Mouse (Mus musculus) urinary bladder, postnatal 14 days (tissue): ENCODE measurements at regions not wholly inside any gene's neighbourhood (a gene's known extent, or its start where the extent isn't known, plus 50 kb on each side); places are given as distances from the start of the nearest gene placed in this dataset.

Experiments used
- DNase-seq: peaks from one replicate; pipeline ENCODE4 v3.0.0; 2021; ENCODE audit warnings: low spot score

DNA sequence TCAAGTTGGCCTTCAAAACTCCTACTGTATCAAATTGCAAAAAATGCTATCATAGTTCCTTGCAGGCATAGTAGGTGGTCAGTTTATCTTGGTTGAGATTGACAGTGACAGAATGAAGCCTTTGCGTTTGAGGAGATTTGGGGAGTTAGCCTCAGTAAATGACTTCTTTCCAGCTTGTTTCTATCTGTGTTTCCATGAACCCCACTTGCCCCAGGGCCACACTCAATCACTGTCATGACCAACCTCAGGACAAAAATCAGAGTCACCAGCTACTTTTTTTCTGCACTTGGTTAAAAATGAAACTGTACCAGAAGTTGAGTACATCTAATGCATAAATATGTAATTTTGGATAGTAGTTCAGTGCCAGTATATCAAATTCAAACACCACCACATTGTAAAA, 287.7 kb upstream of the Arid1b start:
- no peak for DNase-seq

- DNase-seq: no peak
Measured at GRCm38 (mm10) chr17:4721061-4721460, 273.1 kb upstream of the Arid1b start.

DNA sequence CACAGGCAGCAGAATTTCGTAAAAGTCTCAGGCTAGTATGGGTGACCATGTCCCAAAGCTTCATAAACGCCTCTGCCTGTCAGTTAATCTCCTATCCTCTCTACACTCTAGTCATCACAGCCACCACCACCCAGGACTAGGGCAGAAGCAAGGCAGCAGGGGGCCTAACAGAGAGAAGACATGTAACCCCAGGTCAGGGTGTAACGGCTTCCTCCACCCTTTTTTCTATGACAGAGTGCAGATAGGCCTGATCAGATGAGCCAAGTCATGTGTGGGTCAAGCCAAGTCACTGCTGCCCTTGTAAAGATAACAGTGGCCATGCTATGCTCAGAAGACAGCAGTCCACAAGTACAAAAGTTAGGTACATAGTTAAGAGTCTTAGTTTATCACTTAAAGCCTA, 270.1 kb upstream of the Arid1b start:
- no peak for DNase-seq

GRCm38 (mm10) chr17:4726331-4726741, 267.8 kb upstream of the Arid1b start:
- DNase-seq: no peak

GRCm38 (mm10) chr17:4734412-4734881, 259.7 kb upstream of the Arid1b start:
- peak; percentile 14 for DNase-seq

GRCm38 (mm10) chr17:4735185-4735584, 258.9 kb upstream of the Arid1b start:
- peak; percentile 44 for DNase-seq

DNA sequence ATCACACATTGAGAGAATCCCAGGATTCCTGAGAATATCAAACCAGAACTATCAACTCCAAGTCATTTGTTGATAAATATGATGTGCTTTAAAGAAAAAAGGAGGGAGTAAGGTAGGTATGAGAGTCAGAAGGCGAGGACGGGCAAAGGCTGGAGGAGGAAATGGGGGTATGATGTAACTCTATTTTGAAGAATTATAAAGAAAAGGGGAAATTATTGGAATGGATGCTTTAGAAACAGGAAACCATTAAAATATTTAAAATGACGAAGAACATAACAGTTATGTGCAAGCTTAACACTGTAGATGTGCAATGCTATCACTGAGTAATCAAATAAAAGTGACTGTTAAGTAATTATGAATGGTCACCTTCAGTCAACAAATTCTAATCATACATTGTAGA, 257.4 kb upstream of the Arid1b start:
- DNase-seq: no peak

DNA sequence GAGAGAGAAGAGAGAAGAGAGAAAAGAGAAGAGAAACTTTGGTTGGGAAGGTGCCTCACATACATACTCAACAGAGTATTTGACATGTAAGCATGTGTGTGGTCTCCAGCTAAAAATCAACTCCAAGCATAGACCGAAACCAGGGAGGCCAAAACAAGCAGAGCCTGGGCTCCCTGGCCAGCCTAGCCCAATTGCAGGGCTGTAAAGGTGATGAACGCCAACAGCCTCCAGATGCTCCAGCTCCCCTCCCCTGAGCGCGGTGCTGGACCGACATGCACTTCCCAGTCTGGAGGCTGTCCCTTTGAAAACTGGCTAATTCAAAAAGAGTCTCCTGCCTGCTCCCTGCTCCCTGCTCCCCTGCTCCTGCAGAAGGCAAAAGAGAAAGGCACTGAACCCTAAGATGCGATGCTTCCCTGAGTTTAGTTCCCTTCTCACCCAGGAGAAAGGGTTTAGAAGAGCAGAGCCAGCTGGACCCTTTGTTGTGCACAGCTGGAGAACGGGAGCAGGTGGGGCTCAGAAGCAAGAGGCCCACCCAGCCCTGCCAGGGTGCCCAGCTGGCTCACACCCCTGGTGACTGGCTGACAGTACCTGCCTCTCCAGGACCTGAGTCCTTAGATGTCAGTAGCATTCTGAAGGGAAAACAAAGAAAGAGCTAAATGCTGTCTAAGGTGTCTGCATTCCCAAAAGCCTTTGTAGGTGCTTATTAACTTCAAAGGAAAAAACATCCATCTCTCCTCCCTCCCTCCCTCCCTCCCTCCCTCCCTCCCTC, 255.2 kb upstream of the Arid1b start:
- no peak for DNase-seq

DNA sequence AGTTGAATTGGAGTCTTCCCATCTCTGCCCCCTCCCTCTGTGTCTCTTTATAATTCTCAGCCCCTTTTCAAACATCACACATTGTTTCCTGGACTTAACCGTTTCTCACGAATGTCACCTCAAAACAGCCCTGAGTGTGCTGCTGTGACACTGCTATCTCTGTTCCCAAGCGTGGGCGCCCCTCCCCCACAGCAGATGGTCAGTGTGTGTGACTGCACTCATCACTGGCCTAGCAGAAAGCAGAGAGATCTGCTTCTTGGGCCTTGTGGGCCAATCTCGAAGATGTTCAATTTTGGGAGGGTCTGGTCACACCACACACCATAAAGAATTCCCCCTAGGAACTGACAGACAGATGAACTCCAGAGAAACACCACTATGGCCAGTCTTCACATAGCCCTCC, 253.3 kb upstream of the Arid1b start:
- no peak for DNase-seq

DNA sequence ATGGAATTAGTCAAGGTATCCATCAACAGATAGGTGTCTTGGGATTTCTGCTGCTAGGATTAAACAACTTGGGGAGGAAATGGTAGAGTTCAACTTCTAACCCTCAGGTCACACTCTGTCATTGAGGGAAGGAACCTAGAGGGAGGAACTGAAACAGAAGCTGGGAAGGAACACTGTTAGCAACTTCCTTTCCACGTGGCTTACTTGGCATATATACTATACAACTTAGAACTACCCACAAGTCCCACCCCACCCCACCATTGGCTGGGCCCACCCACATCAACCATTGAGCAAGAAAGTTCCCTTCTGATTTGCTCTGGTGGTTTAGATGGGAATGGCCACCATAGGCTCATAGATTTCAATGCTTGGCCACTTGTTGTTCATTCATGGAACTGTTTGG, 251.8 kb upstream of the Arid1b start:
- no peak for DNase-seq

- DNase-seq: no peak
Measured at GRCm38 (mm10) chr17:4762956-4763355, 231.2 kb upstream of the Arid1b start.

DNA sequence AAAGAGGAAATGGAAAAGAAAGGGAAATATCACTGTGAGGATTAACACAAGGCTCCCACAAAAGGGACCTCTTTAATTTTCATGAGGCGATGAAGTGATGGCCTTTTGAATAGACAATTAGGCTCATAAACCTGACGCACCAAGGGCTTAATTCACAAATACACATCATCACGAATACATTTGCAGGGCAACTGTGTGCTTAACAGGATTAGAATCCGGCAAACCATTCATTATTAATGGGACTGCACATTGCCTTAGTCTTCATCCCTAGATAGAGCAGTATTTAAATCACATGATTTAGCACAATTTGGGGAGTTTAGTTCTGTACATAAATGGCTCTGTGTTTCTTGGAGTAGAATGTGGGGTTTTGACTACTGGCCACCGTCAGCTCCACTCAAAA, 228.4 kb upstream of the Arid1b start:
- no peak for DNase-seq

DNA sequence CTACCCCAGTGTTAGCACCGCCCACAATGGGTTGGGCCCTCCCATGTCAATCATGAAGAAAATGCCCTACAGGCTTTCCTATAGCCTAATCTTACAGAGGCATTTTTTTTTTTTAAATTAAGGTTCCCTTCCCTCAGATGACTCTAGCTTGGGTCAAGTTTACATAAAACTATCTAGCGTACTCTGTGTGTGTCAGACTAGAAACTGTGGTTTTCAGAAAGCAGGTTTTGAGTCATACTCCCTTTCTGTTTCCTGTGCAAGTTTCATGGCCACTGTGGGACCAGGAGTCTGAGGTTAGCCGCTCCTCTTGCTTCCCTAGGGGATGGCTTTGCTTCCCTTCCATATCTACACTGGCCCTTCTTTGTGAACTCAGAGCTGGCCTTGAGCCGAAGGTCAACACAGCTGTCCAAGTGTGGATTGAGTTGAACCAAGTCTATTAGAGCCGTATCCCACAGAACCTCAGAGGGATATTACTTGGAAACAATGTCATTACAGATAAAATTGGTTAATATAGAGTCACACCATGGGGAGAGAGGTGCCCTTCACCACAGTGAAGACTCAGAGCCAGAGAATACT, 226.1 kb upstream of the Arid1b start:
- no peak for DNase-seq

GRCm38 (mm10) chr17:4769284-4769683, 224.8 kb upstream of the Arid1b start:
- no peak for DNase-seq

- DNase-seq: no peak
Measured at GRCm38 (mm10) chr17:4770052-4770451, 224.1 kb upstream of the Arid1b start.

DNA sequence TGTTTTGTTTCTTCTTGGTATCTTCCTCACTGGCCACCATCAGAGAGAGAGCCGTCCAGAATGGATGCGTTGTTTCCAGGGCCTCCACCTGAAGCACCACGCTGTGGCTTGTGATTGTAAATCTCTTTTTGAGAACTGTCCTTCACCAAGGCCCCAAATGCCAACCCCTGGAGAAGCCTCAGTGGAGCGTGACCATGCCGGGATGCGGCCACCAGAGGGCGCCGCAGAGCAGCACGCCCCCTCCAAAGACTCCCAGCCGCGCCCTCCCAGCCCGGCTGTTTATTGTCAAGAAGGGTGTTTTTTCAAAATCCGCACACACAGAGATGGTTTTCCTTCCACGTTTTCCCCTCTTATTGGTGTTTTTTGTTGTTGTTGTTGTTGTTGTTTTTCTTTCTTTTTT, 216.0 kb upstream of the Arid1b start:
- DNase-seq: peak; percentile 70

DNA sequence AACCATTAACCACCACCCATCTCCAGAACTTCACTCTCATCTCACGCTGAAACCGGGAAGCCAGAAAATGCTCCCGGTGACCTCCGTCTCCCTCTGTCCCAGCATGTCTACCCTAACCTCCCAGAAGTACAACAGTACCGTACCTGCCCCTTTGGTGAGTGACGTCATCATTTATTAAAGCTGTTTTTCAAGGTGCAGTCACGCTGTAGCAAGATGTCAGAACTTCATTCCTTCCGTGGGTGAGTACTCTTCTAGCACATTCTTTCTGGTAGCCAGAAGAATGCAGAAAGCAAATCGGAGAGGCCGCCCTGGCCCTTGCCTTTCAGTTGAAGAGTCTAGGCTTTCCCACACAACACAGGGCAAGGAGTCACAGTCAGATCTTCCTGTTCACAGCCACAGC, 215.1 kb upstream of the Arid1b start:
- DNase-seq: peak; percentile 37

DNA sequence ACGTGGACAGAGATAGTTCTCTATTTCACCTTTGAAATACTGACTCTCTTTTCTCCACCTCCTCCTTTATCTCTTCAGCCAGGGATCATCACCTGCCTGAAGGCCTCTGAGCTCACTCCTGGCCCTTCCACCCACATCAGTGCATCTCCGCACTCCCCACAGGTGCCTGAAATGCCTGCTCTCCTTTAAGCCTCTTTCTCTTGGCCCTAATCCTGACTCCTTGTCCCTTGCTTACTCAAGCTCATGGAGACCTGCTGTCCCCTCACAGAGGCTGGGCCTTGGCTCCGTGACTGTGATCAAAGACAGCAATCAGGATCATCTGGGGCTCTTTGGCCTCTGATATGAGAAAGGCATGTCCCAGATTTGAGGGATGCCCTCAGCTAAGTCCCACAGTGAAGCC, 212.5 kb upstream of the Arid1b start:
- DNase-seq: no peak

GRCm38 (mm10) chr17:4784296-4784695, 209.8 kb upstream of the Arid1b start:
- no peak for DNase-seq

DNA sequence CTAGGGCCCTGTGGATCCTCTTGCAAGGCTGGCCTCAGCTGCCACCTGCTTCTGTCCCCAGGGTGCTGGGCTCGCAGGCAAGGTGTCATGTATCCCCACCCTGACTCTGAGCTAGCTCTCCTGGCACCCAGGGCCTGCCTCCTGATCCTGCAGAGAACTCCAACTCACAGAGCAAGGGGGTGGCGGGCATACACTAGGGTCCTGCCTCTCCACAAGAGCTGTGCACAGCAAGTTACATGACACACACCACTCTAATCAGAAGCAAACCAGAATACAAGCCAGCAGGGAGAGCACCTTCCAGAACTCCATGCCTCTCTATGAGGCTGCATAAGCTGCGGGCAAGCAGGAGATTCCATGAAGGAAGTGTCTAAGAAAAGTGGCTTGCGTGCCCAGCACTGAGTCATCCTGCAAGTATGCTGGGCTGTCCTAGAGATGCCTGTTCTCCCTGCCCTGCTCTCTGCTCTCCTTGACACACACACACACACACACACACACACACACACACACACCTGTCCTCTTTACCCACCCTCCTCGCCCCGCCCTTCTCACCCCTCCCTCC, 208.8 kb upstream of the Arid1b start:
- DNase-seq: peak; percentile 68

DNA sequence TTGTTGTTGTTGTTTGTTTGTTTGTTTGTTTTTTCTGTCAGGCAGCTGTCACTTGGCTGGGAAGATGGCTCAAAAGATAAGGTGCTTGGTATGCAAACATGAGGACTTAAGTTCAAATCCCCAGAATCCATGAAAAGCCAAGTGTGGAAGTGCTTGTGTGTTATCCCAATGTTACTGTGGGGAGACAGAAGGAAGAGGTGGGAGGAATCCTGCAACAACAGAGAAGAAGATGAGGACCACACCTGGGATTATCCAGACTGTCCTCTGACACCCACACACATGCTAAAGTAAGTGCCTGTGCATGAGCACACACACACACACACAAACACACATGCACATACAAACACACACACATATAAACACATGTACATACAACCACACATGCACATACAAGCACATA, 207.6 kb upstream of the Arid1b start:
- DNase-seq: no peak

DNA sequence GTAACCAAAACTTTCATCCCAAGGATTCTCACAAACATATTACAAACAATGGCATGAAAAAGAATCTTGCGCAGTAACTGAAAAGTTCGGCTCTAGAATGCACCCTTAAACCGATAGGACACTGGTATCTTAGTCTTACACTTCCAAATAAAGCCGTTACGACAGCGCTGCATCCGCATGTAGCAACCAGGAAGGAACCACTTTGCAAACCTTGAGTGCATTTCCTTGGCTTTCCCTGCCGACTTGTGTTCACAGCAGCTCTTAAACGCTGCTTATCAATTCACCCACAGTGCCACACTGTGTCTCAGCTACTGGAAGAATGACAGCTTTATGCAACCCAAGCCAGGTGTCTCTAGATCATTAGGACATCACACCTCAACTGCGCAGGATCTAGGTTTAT, 202.3 kb upstream of the Arid1b start:
- no peak for DNase-seq

- no peak for DNase-seq
Measured at GRCm38 (mm10) chr17:4796241-4796640, 197.9 kb upstream of the Arid1b start.

DNA sequence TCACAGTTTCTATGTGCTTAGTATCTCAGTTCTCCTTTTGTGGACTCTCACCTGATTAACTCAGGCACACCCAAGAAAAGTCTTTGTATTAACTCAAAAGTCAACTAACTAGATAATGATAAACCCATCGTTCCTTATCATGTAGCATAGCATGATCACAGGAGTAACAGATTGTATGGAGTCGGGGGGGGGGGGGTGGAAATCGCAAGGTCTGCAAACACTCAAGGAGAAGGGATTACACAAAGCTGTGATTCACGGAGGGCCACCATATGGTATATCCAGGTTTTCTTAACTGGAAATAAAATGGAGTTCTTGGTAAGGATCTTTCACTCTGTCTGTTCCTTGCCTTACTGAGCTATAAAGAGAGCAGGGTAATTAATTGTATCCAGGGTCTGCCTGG, 190.1 kb upstream of the Arid1b start:
- no peak for DNase-seq
